Mouse (Mus musculus): ENCODE results near the gene Rhobtb1.

Rhobtb1 gene

GRCm38 (mm10) chr10:69151045-69151444 is at the start of gene Rhobtb1:
Gene Rhobtb1 (plus strand): TSS chr10:69151434.
- no peak for DNase-seq (ENCODE audit: low spot score)

GRCm38 (mm10) chr10:69101988-69102387 is 49.2 kb upstream of the Rhobtb1 start:
- peak; percentile 57 for DNase-seq (ENCODE audit: low spot score)

GRCm38 (mm10) chr10:69104143-69104882 is 46.9 kb upstream of the Rhobtb1 start:
- DNase-seq (ENCODE audit: low spot score): no peak

- DNase-seq (ENCODE audit: low spot score): no peak
Observed at GRCm38 (mm10) chr10:69104883-69105225, 46.4 kb upstream of the Rhobtb1 start.

- no peak for DNase-seq (ENCODE audit: low spot score)
Observed at GRCm38 (mm10) chr10:69106796-69107195, 44.4 kb upstream of the Rhobtb1 start.

GRCm38 (mm10) chr10:69107253-69107652 is 44.0 kb upstream of the Rhobtb1 start:
- no peak for DNase-seq (ENCODE audit: low spot score)

GRCm38 (mm10) chr10:69114384-69114783 is 36.9 kb upstream of the Rhobtb1 start:
- DNase-seq (ENCODE audit: low spot score): peak; percentile 6

- DNase-seq (ENCODE audit: low spot score): no peak
Observed at GRCm38 (mm10) chr10:69117996-69118395, 33.2 kb upstream of the Rhobtb1 start.

- no peak for DNase-seq (ENCODE audit: low spot score)
Observed at GRCm38 (mm10) chr10:69118893-69119292, 32.3 kb upstream of the Rhobtb1 start.

- DNase-seq (ENCODE audit: low spot score): no peak
Observed at GRCm38 (mm10) chr10:69119456-69119855, 31.8 kb upstream of the Rhobtb1 start.

- DNase-seq (ENCODE audit: low spot score): no peak
Observed at GRCm38 (mm10) chr10:69126546-69126945, 24.7 kb upstream of the Rhobtb1 start.

GRCm38 (mm10) chr10:69128531-69128930 is 22.7 kb upstream of the Rhobtb1 start:
- DNase-seq (ENCODE audit: low spot score): no peak

- no peak for DNase-seq (ENCODE audit: low spot score)
Observed at GRCm38 (mm10) chr10:69130613-69131012, 20.6 kb upstream of the Rhobtb1 start.

- DNase-seq (ENCODE audit: low spot score): no peak
Observed at GRCm38 (mm10) chr10:69134356-69134755, 16.9 kb upstream of the Rhobtb1 start.

- DNase-seq (ENCODE audit: low spot score): no peak
Observed at GRCm38 (mm10) chr10:69136241-69136828, 14.9 kb upstream of the Rhobtb1 start.

- no peak for DNase-seq (ENCODE audit: low spot score)
Observed at GRCm38 (mm10) chr10:69149252-69149651, 2.0 kb upstream of the Rhobtb1 start.

- DNase-seq (ENCODE audit: low spot score): no peak
Observed at GRCm38 (mm10) chr10:69152971-69153370, 1.7 kb downstream of the Rhobtb1 start.

GRCm38 (mm10) chr10:69155428-69156175 is 4.4 kb downstream of the Rhobtb1 start:
- no peak for DNase-seq (ENCODE audit: low spot score)

GRCm38 (mm10) chr10:69156462-69156861 is 5.2 kb downstream of the Rhobtb1 start:
- DNase-seq (ENCODE audit: low spot score): no peak

GRCm38 (mm10) chr10:69157471-69157870 is 6.2 kb downstream of the Rhobtb1 start:
- no peak for DNase-seq (ENCODE audit: low spot score)

GRCm38 (mm10) chr10:69160877-69161276 is 9.6 kb downstream of the Rhobtb1 start:
- no peak for DNase-seq (ENCODE audit: low spot score)

GRCm38 (mm10) chr10:69161503-69161902 is 10.3 kb downstream of the Rhobtb1 start:
- DNase-seq (ENCODE audit: low spot score): no peak

GRCm38 (mm10) chr10:69162577-69162976 is 11.3 kb downstream of the Rhobtb1 start:
- DNase-seq (ENCODE audit: low spot score): no peak

Measured in embryo, embryonic 10.5 days (tissue).